Mouse (Mus musculus) CD4-positive helper T cell, adult 2 months (primary cell): ENCODE data around the gene Stk4.

Experiments used
- DNase-seq: peaks from one replicate; pipeline ENCODE4 v3.0.0-alpha.2; 2012; ENCODE audit warnings: low read depth, missing footprints, low spot score

The Stk4 gene

GRCm38 (mm10) chr2:164079488-164079887 lies 9.4 kb downstream of the Stk4 start:
- DNase-seq: peak; percentile 90

- peak; percentile 70 for DNase-seq
These were observed 11.5 kb downstream of the Stk4 start for GRCm38 (mm10) chr2:164081577-164081976.

- no peak for DNase-seq
These were observed 12.1 kb downstream of the Stk4 start for GRCm38 (mm10) chr2:164082175-164082574.

- peak; percentile 94 for DNase-seq
These were observed 13.7 kb downstream of the Stk4 start for GRCm38 (mm10) chr2:164083609-164084341.

GRCm38 (mm10) chr2:164084342-164084700 lies 14.2 kb downstream of the Stk4 start:
- peak; percentile 89 for DNase-seq

- DNase-seq: peak; percentile 66
These were observed 17.4 kb downstream of the Stk4 start for GRCm38 (mm10) chr2:164087416-164088017.

- no peak for DNase-seq
These were observed 19.4 kb downstream of the Stk4 start for GRCm38 (mm10) chr2:164089508-164089907.

GRCm38 (mm10) chr2:164094152-164094551 lies 24.0 kb downstream of the Stk4 start:
- peak; percentile 47 for DNase-seq

- no peak for DNase-seq
These were observed 28.6 kb downstream of the Stk4 start for GRCm38 (mm10) chr2:164098603-164099250.

GRCm38 (mm10) chr2:164101936-164102335 lies 31.8 kb downstream of the Stk4 start:
- DNase-seq: no peak

GRCm38 (mm10) chr2:164102366-164102765 lies 32.2 kb downstream of the Stk4 start:
- no peak for DNase-seq

- DNase-seq: peak; percentile 50
These were observed 33.4 kb downstream of the Stk4 start for GRCm38 (mm10) chr2:164103501-164103900.

- DNase-seq: no peak
These were observed 36.3 kb downstream of the Stk4 start for GRCm38 (mm10) chr2:164106287-164107035.

- no peak for DNase-seq
These were observed 37.2 kb downstream of the Stk4 start for GRCm38 (mm10) chr2:164107125-164107874.

GRCm38 (mm10) chr2:164108501-164108900 lies 38.4 kb downstream of the Stk4 start:
- no peak for DNase-seq

GRCm38 (mm10) chr2:164111546-164111945 lies 41.4 kb downstream of the Stk4 start:
- no peak for DNase-seq

- no peak for DNase-seq
These were observed 43.9 kb downstream of the Stk4 start for GRCm38 (mm10) chr2:164114051-164114450.

GRCm38 (mm10) chr2:164115531-164115930 lies 45.4 kb downstream of the Stk4 start:
- DNase-seq: no peak

- no peak for DNase-seq
These were observed 49.4 kb downstream of the Stk4 start for GRCm38 (mm10) chr2:164119503-164119902.

- no peak for DNase-seq
These were observed 53.1 kb downstream of the Stk4 start for GRCm38 (mm10) chr2:164123169-164123766.

GRCm38 (mm10) chr2:164126533-164126955 lies 56.4 kb downstream of the Stk4 start:
- DNase-seq: no peak
